Mouse (Mus musculus) intestine, postnatal 0 days (tissue): ENCODE results near the gene Klhl42. TPM values are rescaled to one million over a fixed set of nuclear protein-coding genes. Genes with fewer than 3 reads are reported as not detected.

Experiments used
- ATAC-seq: fragments of 200-750 bp; cut with Nextera tagmentation; 2 replicates; pipeline ENCODE4 v1.8.0; 2017; ENCODE audit warnings: mild to moderate bottlenecking, moderate TSS enrichment, moderate library complexity
- H3K27ac ChIP-seq: fragments of 300-500 bp; sonication (generic); 2 replicates; pipeline ENCODE4 v1.5.1; 2014; ENCODE audit warnings: mild to moderate bottlenecking, low read depth, low read length, moderate library complexity
- H3K27me3 ChIP-seq: fragments of 300-500 bp; sonication (generic); replicated peaks from 2 replicates; pipeline ENCODE4 v1.6.1; 2014; ENCODE audit warnings: low read length, mixed read lengths; ENCODE audit not compliant: control insufficient read depth, insufficient read depth
- H3K36me3 ChIP-seq: fragments of 300-500 bp; sonication (generic); 2 replicates; pipeline ENCODE4 v1.6.1; 2014; ENCODE audit warnings: mild to moderate bottlenecking, moderate library complexity; ENCODE audit not compliant: control insufficient read depth, insufficient read depth
- H3K4me1 ChIP-seq: fragments of 300-500 bp; sonication (generic); replicated peaks from 2 replicates; pipeline ENCODE4 v1.6.1; 2014; ENCODE audit warnings: antibody characterized with exemption, low read length, mixed read lengths; ENCODE audit not compliant: control insufficient read depth, insufficient read depth
- H3K4me2 ChIP-seq: fragments of 300-500 bp; sonication (generic); replicated peaks from 2 replicates; pipeline ENCODE4 v1.6.1; 2014; ENCODE audit warnings: low read depth, mild to moderate bottlenecking, moderate library complexity
- H3K4me3 ChIP-seq: fragments of 300-500 bp; sonication (generic); 2 replicates; pipeline ENCODE4 v1.5.1; 2014; ENCODE audit warnings: low read depth, low read length
- H3K9ac ChIP-seq: fragments of 300-500 bp; sonication (generic); 2 replicates; pipeline ENCODE4 v1.6.1; 2014; ENCODE audit warnings: mild to moderate bottlenecking, low read depth, low read length
- H3K9me3 ChIP-seq: fragments of 300-500 bp; sonication (generic); 2 replicates; pipeline ENCODE4 v1.6.1; 2016; ENCODE audit warnings: mixed run types; ENCODE audit not compliant: control insufficient read depth
- CTCF ChIP-seq: sonication (generic); IDR thresholded peaks from 2 replicates; pipeline ENCODE4 v1.5.1; 2016; ENCODE audit warnings: low read depth, mild to moderate bottlenecking, control low read depth, antibody characterized with exemption, moderate library complexity
- WGBS: fragments of 180-500 bp; shearing (Covaris S2); extraction: QIAGEN DNeasy Blood & Tissue Kit; methylation state at CpG from one replicate; pipeline ENCODE4 v1.1.7; 2014; 5-methylcytosine and 5-hydroxymethylcytosine counted together
- polyA plus RNA-seq: library from polyadenylated mRNA; unstranded; fragments of >200 nt; fragmentation: Nextera tagmentation; extraction: Ambion mirVana; gene quantifications from 2 replicates; pipeline ENCODE4 v1.2.1, GENCODE M21; 2015

The Klhl42 gene
- 3.2 and 3.6 TPM in 2 replicates for polyA plus RNA-seq

- H3K4me2 ChIP-seq: peak within 1 kb of the TSS; percentile 99
- under 1% methylated on average over 99 of the region's 99 CpGs for WGBS
- no peaks in the 10 kb centered on the region; the same call in 1 of the 2 replicates for H3K36me3 ChIP-seq
- H3K9ac ChIP-seq: peak within 1 kb of the TSS; percentile 83
- H3K4me1 ChIP-seq: no peaks in the 10 kb centered on the region
- TF ChIP-seq CTCF: no peak
- no peaks in the 10 kb centered on the region for H3K27me3 ChIP-seq
- no peaks in the 10 kb centered on the region for H3K9me3 ChIP-seq
- peak within 1 kb of the TSS; percentile 75 for H3K27ac ChIP-seq
- peak; percentile 91 for ATAC-seq
- H3K4me3 ChIP-seq: peak within 1 kb of the TSS; percentile 86
Observed at GRCm38 (mm10) chr6:147091136-147092120, at the start of gene Klhl42. Gene Klhl42, plus strand, starts transcription at chr6:147091379.

- H3K27ac ChIP-seq: peak within 1 kb of the TSS; percentile 87
- peaks cover 9% of the 10 kb centered on the region for H3K4me1 ChIP-seq
- no peaks in the 10 kb centered on the region for H3K9me3 ChIP-seq
- peaks cover 15% of the 10 kb centered on the region; the same call in 1 of the 2 replicates for H3K36me3 ChIP-seq
- 3% methylated on average over 65 of the region's 66 CpGs for WGBS
- peak within 1 kb of the TSS; percentile 93 for H3K4me3 ChIP-seq
- TF ChIP-seq CTCF: peak; percentile 40
- H3K9ac ChIP-seq: peak within 1 kb of the TSS; percentile 96
- peak within 1 kb of the TSS; percentile 77 for H3K4me2 ChIP-seq
- ATAC-seq: peak; percentile 98
- H3K27me3 ChIP-seq: no peaks in the 10 kb centered on the region
Observed at GRCm38 (mm10) chr6:147042291-147043290, 48.6 kb upstream of the Klhl42 start, which contains the start of gene Mrps35. Gene Mrps35, plus strand, starts transcription at chr6:147042764.

GRCm38 (mm10) chr6:147043633-147044032 is 47.5 kb upstream of the Klhl42 start:
- 0 out of 2 replicates have a peak overlapping the region, but pooled peaks have one; percentile 87 for H3K27ac ChIP-seq
- no peak for TF ChIP-seq CTCF
- H3K9ac ChIP-seq: peak overlapping the region; percentile 96
- H3K36me3 ChIP-seq: peaks cover 22% of the 10 kb centered on the region
- peak overlapping the region; percentile 77 for H3K4me2 ChIP-seq
- WGBS: 37% methylated on average over 7 of the region's 7 CpGs
- no peak for ATAC-seq
- no peaks in the 10 kb centered on the region for H3K9me3 ChIP-seq
- no peaks in the 10 kb centered on the region for H3K27me3 ChIP-seq
- H3K4me1 ChIP-seq: peaks cover 9% of the 10 kb centered on the region
- H3K4me3 ChIP-seq: peak overlapping the region; percentile 93

- no peaks in the 10 kb centered on the region for H3K9me3 ChIP-seq
- peaks cover 56% of the 10 kb centered on the region for H3K36me3 ChIP-seq
- H3K4me3 ChIP-seq: no peak overlapping the region
- H3K4me1 ChIP-seq: no peaks in the 10 kb centered on the region
- H3K4me2 ChIP-seq: no peak overlapping the region
- H3K27ac ChIP-seq: no peak overlapping the region
- TF ChIP-seq CTCF: no peak
- H3K27me3 ChIP-seq: no peaks in the 10 kb centered on the region
- 93% methylated on average over 13 of the region's 13 CpGs for WGBS
- no peak for ATAC-seq
- H3K9ac ChIP-seq: no peak overlapping the region
Observed at GRCm38 (mm10) chr6:147049239-147049805, 41.9 kb upstream of the Klhl42 start.

GRCm38 (mm10) chr6:147051666-147052065 is 39.5 kb upstream of the Klhl42 start:
- H3K4me1 ChIP-seq: no peaks in the 10 kb centered on the region
- no peak overlapping the region for H3K9ac ChIP-seq
- no peak for ATAC-seq
- no peak overlapping the region for H3K4me2 ChIP-seq
- H3K36me3 ChIP-seq: peaks cover 66% of the 10 kb centered on the region
- no peak for TF ChIP-seq CTCF
- H3K9me3 ChIP-seq: no peaks in the 10 kb centered on the region
- H3K27me3 ChIP-seq: no peaks in the 10 kb centered on the region
- H3K4me3 ChIP-seq: no peak overlapping the region
- 96% methylated on average over 8 of the region's 8 CpGs for WGBS
- no peak overlapping the region for H3K27ac ChIP-seq
